Mouse (Mus musculus): Measurements from ENCODE around the gene Plcb1. TPM values are rescaled to one million over a fixed set of nuclear protein-coding genes. Genes with fewer than 3 reads are reported as not detected.
"Not testable (repeated sequence)": the region's sequence is repeated elsewhere in the genome, so short reads cannot be mapped to it uniquely, and the experiment has no call there.

Gene Plcb1
- polyA plus RNA-seq, 1 experiment = 66.5 TPM

- TF ChIP-seq CTCF (IDR thresholded peaks at IDR 0.05; ENCODE audit: extremely low read depth, insufficient read depth, low read length) = no peak
- no peak for TF ChIP-seq POLR2A (IDR thresholded peaks at IDR 0.05; ENCODE audit: extremely low read depth, insufficient read depth, low read length)
- Histone ChIP-seq H3K4me3 (ENCODE audit: insufficient read depth, low read length) (no peak overlapping the region), H3K27ac (ENCODE audit: insufficient read depth, low read length) (no peak overlapping the region), H3K4me1 (ENCODE audit: control insufficient read depth, insufficient read depth, low read length) (no peaks in the 10 kb centered on the region)
These were observed 584.5 kb downstream of the Plcb1 start for GRCm38 (mm10) chr2:135370259-135370835.

DNA sequence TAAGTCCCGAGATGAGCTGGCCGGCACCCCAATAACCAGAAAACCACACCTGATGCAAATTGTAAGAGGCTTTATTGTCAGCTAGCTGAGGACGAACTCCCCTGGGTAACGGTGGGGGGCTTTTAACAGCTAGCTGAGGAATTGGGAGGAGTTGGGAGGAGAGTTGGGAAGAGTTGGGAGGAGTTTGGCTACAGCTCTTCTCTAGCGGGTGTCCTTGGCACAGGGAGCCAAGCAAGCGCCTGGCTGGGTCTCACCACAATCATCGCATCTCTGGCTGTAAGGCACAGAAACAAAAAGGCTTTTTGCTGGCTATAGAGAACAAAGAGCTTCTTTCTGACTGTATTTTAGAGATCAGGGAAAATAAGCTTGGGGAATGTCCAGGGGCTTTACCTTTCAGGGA, 594.9 kb downstream of the Plcb1 start:
- not testable (repeated sequence) for H3K4me3 ChIP-seq (ENCODE audit: insufficient read depth, low read length); H3K27ac ChIP-seq (ENCODE audit: insufficient read depth, low read length); H3K4me1 ChIP-seq (ENCODE audit: control insufficient read depth, insufficient read depth, low read length)

DNA sequence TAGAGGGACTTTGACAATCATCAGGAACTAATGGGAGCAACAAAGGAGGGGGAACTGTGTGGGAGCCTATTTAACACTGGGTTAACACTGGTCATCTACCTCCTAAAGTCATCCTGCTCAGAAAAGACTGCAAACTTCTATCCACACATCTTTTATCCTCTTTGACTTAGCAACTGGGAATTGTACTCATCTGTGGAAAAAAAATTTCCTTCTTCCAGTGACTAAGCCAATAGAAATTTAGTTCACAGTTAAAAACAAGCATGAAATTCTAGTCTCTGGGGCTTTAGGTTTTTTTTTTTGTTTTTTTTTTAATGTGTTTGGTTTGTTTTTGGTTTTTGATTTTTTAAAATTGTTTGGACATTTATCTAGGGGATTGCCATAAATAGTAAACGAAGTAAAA, 595.5 kb downstream of the Plcb1 start:
- TF ChIP-seq POLR2A (IDR thresholded peaks at IDR 0.05; ENCODE audit: extremely low read depth, insufficient read depth, low read length) (no peak), CTCF (IDR thresholded peaks at IDR 0.05; ENCODE audit: extremely low read depth, insufficient read depth, low read length) (no peak)

GRCm38 (mm10) chr2:135387990-135388389, 602.1 kb downstream of the Plcb1 start:
- no peaks in the 10 kb centered on the region for H3K4me1 ChIP-seq (ENCODE audit: control insufficient read depth, insufficient read depth, low read length)
- no peak overlapping the region for H3K27ac ChIP-seq (ENCODE audit: insufficient read depth, low read length)
- no peak overlapping the region for H3K4me3 ChIP-seq (ENCODE audit: insufficient read depth, low read length)
- TF ChIP-seq CTCF (IDR thresholded peaks at IDR 0.05; ENCODE audit: extremely low read depth, insufficient read depth, low read length) (peak; percentile 43; the same call in 1 of the 2 replicates), POLR2A (IDR thresholded peaks at IDR 0.05; ENCODE audit: extremely low read depth, insufficient read depth, low read length) (no peak)

More for the DNA sequence above, 595.5 kb downstream of the Plcb1 start:
- Histone ChIP-seq H3K4me1 (ENCODE audit: control insufficient read depth, insufficient read depth, low read length) (no peaks in the 10 kb centered on the region), H3K4me3 (ENCODE audit: insufficient read depth, low read length) (no peak overlapping the region), H3K27ac (ENCODE audit: insufficient read depth, low read length) (no peak overlapping the region)

DNA sequence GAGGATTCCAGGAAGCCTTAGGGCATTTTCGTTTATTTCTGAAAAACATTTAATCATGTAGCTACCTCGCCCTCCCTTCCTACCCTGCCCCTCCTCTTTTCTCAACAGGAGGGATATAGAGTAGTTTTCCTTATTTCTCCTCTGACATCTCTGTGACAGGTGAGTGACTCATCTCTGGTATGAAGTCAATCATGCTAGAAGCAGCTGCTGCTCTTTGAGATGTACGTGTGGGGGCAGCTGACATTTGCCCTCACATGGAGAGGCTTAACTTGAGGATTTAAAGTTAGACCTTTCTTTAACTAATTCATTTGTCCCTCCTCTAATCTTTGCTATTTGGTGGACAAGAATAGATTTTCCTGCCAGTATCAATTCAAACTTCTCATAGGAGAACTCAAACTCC, 608.8 kb downstream of the Plcb1 start:
- no peaks in the 10 kb centered on the region for H3K4me1 ChIP-seq (ENCODE audit: control insufficient read depth, insufficient read depth, low read length)
- TF ChIP-seq CTCF (IDR thresholded peaks at IDR 0.05; ENCODE audit: extremely low read depth, insufficient read depth, low read length) (no peak), POLR2A (IDR thresholded peaks at IDR 0.05; ENCODE audit: extremely low read depth, insufficient read depth, low read length) (no peak)

DNA sequence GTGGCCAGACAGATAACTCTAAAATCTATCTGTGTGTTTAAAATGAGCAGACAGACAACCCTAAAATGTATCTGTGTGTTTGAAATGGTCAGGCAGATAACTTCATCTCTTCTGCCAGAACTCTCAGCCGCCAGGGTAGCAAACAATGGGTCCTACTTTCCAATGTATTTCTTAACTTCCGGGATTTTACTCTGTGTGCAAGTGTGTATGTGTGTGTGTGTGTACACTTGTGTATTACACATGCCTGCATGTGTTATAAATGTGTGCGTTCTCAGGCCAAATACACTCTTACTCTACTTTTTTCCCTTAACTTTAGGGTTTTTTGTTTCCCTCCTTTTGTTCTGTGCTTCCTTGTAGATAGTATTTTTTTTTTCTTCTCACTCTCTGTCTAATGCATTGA, 610.5 kb downstream of the Plcb1 start:
- H3K27ac ChIP-seq (ENCODE audit: insufficient read depth, low read length) = no peak overlapping the region
- no peak overlapping the region for H3K4me3 ChIP-seq (ENCODE audit: insufficient read depth, low read length)
- H3K4me1 ChIP-seq (ENCODE audit: control insufficient read depth, insufficient read depth, low read length) = no peaks in the 10 kb centered on the region
- TF ChIP-seq CTCF (IDR thresholded peaks at IDR 0.05; ENCODE audit: extremely low read depth, insufficient read depth, low read length) (no peak), POLR2A (IDR thresholded peaks at IDR 0.05; ENCODE audit: extremely low read depth, insufficient read depth, low read length) (no peak)

More for the DNA sequence above, 608.8 kb downstream of the Plcb1 start:
- no peak overlapping the region for H3K4me3 ChIP-seq (ENCODE audit: insufficient read depth, low read length)
- H3K27ac ChIP-seq (ENCODE audit: insufficient read depth, low read length) = no peak overlapping the region

DNA sequence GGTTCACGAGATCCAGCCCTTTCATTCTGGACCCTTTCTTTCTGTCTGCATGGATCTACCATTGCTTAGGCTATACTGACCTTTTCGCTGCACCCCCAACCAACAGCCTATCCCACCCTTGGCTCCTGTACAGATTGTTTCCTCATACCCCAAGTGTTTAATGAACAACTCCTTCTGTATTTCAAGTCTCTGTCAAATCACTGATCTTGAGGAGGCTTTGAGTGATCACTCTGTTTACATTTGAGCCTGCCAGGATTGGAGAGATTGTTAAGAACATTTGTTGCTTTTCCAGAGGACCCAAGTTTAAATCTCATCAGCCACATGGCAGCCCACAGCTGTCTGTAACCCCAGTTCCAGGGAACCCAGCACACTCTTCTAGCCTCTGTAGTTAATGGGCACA, 612.1 kb downstream of the Plcb1 start:
- no peak overlapping the region for H3K4me3 ChIP-seq (ENCODE audit: insufficient read depth, low read length)
- no peak overlapping the region for H3K27ac ChIP-seq (ENCODE audit: insufficient read depth, low read length)
- no peak for TF ChIP-seq CTCF (IDR thresholded peaks at IDR 0.05; ENCODE audit: extremely low read depth, insufficient read depth, low read length)
- TF ChIP-seq POLR2A (IDR thresholded peaks at IDR 0.05; ENCODE audit: extremely low read depth, insufficient read depth, low read length) = no peak
- H3K4me1 ChIP-seq (ENCODE audit: control insufficient read depth, insufficient read depth, low read length) = no peaks in the 10 kb centered on the region

GRCm38 (mm10) chr2:135399760-135400159, 613.9 kb downstream of the Plcb1 start:
- H3K27ac ChIP-seq (ENCODE audit: insufficient read depth, low read length) = no peak overlapping the region

GRCm38 (mm10) chr2:135402916-135403315, 617.0 kb downstream of the Plcb1 start:
- no peaks in the 10 kb centered on the region for H3K4me1 ChIP-seq (ENCODE audit: control insufficient read depth, insufficient read depth, low read length)
- no peak for TF ChIP-seq CTCF (IDR thresholded peaks at IDR 0.05; ENCODE audit: extremely low read depth, insufficient read depth, low read length)
- no peak for TF ChIP-seq POLR2A (IDR thresholded peaks at IDR 0.05; ENCODE audit: extremely low read depth, insufficient read depth, low read length)
- H3K27ac ChIP-seq (ENCODE audit: insufficient read depth, low read length) = no peak overlapping the region
- H3K4me3 ChIP-seq (ENCODE audit: insufficient read depth, low read length) = no peak overlapping the region

More at GRCm38 (mm10) chr2:135399760-135400159, 613.9 kb downstream of the Plcb1 start:
- Histone ChIP-seq H3K4me3 (ENCODE audit: insufficient read depth, low read length) (no peak overlapping the region), H3K4me1 (ENCODE audit: control insufficient read depth, insufficient read depth, low read length) (no peaks in the 10 kb centered on the region)
- TF ChIP-seq CTCF (IDR thresholded peaks at IDR 0.05; ENCODE audit: extremely low read depth, insufficient read depth, low read length) = no peak
- TF ChIP-seq POLR2A (IDR thresholded peaks at IDR 0.05; ENCODE audit: extremely low read depth, insufficient read depth, low read length) = no peak

DNA sequence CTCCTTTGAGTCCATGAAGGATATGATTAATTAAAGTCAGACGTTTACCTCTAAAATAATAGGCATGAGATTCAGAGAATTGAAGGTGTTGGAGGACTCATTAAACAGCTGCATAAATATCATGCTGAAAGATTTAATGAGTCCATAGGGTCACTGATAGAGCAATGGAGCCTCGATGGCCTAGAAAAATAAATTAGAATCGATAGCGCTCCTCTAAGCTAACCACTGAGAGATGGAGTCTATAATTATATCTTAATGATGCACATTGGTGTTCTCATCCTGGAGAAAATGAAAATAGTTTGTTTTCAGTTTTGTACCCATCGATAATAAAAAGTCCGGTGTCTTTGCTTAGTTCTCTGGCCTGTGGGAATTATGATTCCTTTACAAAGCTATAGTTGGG, 617.5 kb downstream of the Plcb1 start:
- TF ChIP-seq CTCF (IDR thresholded peaks at IDR 0.05; ENCODE audit: extremely low read depth, insufficient read depth, low read length) = no peak
- H3K4me1 ChIP-seq (ENCODE audit: control insufficient read depth, insufficient read depth, low read length) = no peaks in the 10 kb centered on the region
- no peak overlapping the region for H3K27ac ChIP-seq (ENCODE audit: insufficient read depth, low read length)
- H3K4me3 ChIP-seq (ENCODE audit: insufficient read depth, low read length) = no peak overlapping the region
